Comparison of ENCODE assay signal across 7 mouse cellular contexts in the genomic region with DNA sequence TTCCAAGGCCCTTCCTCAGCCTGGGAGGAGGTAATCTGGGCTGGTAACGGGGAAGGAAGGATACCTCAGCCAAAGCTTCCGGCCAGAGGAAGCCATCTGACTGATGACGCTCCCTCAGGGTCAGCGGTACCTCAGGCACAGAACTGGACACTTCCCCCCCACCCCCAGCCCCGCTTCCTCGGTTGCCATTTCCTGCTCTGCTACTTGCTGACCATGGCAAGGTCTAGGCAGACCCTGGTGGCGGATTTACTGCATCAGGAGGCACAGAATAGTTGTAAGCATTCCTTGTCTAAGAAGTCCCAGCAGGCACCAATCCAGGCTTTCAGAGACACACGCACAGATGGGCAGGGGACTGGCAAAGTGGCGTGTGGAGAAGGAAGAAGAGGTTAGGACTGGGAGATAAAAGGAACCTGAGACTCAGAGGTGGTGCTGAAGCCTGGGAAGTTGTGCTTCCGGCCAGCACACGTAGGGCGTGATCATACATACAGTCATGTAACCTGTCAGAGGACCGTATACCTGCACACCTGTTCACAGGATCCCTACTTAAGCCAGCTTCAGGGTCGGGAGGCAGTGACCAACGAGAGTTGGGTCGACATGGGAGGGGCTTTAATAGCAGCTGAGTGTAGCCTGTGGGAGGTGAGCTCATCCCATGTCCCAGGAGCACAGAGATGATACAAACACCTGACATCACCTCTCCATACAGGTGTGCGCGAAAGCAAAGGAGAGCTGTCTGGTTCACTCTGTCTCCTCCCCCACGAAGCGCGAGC. TPM values are rescaled to one million over a fixed set of nuclear protein-coding genes. Genes with fewer than 3 reads are reported as not detected.
DNase-seq lines count a peak whose midpoint lies in the region; ATAC-seq and TF ChIP-seq lines count a peak whose summit lies in the region.

No protein-coding gene starts in this region.

- peak overlapping the region; percentile 12; the same call in 1 of the 2 replicates for H3K4me3 ChIP-seq in bone marrow macrophage, adult 2 months (ENCODE audit: insufficient read depth, low read length)
- peak overlapping the region; percentile 95 for H3K4me3 ChIP-seq in embryonic facial prominence, embryonic 11.5 days (ENCODE audit: low read depth, low read length)
- H3K4me3 ChIP-seq in hindbrain, postnatal 0 days (ENCODE audit: low read length) = peak overlapping the region; percentile 2; the same call in 1 of the 2 replicates
- H3K4me3 ChIP-seq in liver, embryonic 15.5 days (replicated peaks) = no peak overlapping the region

- WGBS in embryonic facial prominence, embryonic 11.5 days = 71% methylated on average over 21 of the region's 21 CpGs
- 66% methylated on average over 21 of the region's 21 CpGs for WGBS in hindbrain, postnatal 0 days
- WGBS in liver, embryonic 15.5 days (ENCODE audit: insufficient replicate concordance) = 40% methylated on average over 21 of the region's 21 CpGs

- no peak for ATAC-seq in embryonic facial prominence, embryonic 11.5 days (replicated peaks; ENCODE audit: insufficient number of reproducible peaks, low FRiP score, low TSS enrichment, low read depth)
- no peak for ATAC-seq in hindbrain, postnatal 0 days
- no peak for ATAC-seq in liver, embryonic 15.5 days (ENCODE audit: insufficient read depth)

- peaks cover 24% of the 10 kb centered on the region for H3K4me1 ChIP-seq in bone marrow macrophage, adult 2 months (ENCODE audit: control insufficient read depth, insufficient read depth, low read length)
- H3K4me1 ChIP-seq in embryonic facial prominence, embryonic 11.5 days (ENCODE audit: control insufficient read depth, insufficient read depth, low read length) = peaks cover 17% of the 10 kb centered on the region
- peaks cover 23% of the 10 kb centered on the region for H3K4me1 ChIP-seq in hindbrain, postnatal 0 days (ENCODE audit: insufficient read depth, low read length)
- peaks cover 21% of the 10 kb centered on the region for H3K4me1 ChIP-seq in liver, embryonic 15.5 days (replicated peaks)

- no peak for TF ChIP-seq CTCF in bone marrow macrophage, adult 2 months (IDR thresholded peaks at IDR 0.05; ENCODE audit: low read depth, low read length)
- TF ChIP-seq CTCF in hindbrain, postnatal 0 days (IDR thresholded peaks at IDR 0.05; ENCODE audit: low read depth) = no peak

- H3K27me3 ChIP-seq in embryonic facial prominence, embryonic 11.5 days (ENCODE audit: control insufficient read depth, insufficient read depth, low read length) = no peaks in the 10 kb centered on the region
- no peaks in the 10 kb centered on the region for H3K27me3 ChIP-seq in hindbrain, postnatal 0 days (ENCODE audit: insufficient read depth, low read length)
- peaks cover 72% of the 10 kb centered on the region for H3K27me3 ChIP-seq in liver, embryonic 15.5 days

- peak overlapping the region; percentile 78 for H3K4me2 ChIP-seq in embryonic facial prominence, embryonic 11.5 days (ENCODE audit: low read depth, low read length)
- H3K4me2 ChIP-seq in hindbrain, postnatal 0 days (ENCODE audit: low read depth, low read length) = peak overlapping the region; percentile 73
- H3K4me2 ChIP-seq in liver, embryonic 15.5 days = peak overlapping the region; percentile 68

- H3K9me3 ChIP-seq in embryonic facial prominence, embryonic 11.5 days (replicated peaks; ENCODE audit: control insufficient read depth, low read length) = no peaks in the 10 kb centered on the region
- H3K9me3 ChIP-seq in hindbrain, postnatal 0 days (ENCODE audit: low read length) = no peaks in the 10 kb centered on the region
- no peaks in the 10 kb centered on the region for H3K9me3 ChIP-seq in liver, embryonic 15.5 days (replicated peaks)

- DNase-seq in embryonic facial prominence, embryonic 11.5 days (ENCODE audit: low spot score) = no peak
- no peak for DNase-seq in hindbrain, postnatal 0 days (ENCODE audit: low spot score)
- no peak for DNase-seq in ovary, postnatal 36 days (ENCODE audit: low spot score)
- no peak for DNase-seq in right cerebral cortex, postnatal 25 days
- DNase-seq in frontal cortex, postnatal 10 days (ENCODE audit: low spot score in 2 of 2) = no peak

- TF ChIP-seq POLR2A in bone marrow macrophage, adult 2 months (IDR thresholded peaks at IDR 0.05; ENCODE audit: borderline replicate concordance, low read depth, low read length) = no peak

- 0 out of 2 replicates have a peak overlapping the region, but pooled peaks have one; percentile 18 for H3K27ac ChIP-seq in bone marrow macrophage, adult 2 months (ENCODE audit: insufficient read depth, low read depth, low read length)
- peak overlapping the region; percentile 96 for H3K27ac ChIP-seq in embryonic facial prominence, embryonic 11.5 days (replicated peaks; ENCODE audit: low read depth, low read length)
- H3K27ac ChIP-seq in hindbrain, postnatal 0 days = peak overlapping the region; percentile 98; the same call in 1 of the 2 replicates
- H3K27ac ChIP-seq in liver, embryonic 15.5 days (replicated peaks) = no peak overlapping the region

- H3K9ac ChIP-seq in embryonic facial prominence, embryonic 11.5 days (replicated peaks; ENCODE audit: low read length) = peak overlapping the region; percentile 89; the same call in 1 of the 2 replicates
- H3K9ac ChIP-seq in hindbrain, postnatal 0 days (replicated peaks; ENCODE audit: low read length) = peak overlapping the region; percentile 98; the same call in 1 of the 2 replicates
- H3K9ac ChIP-seq in liver, embryonic 15.5 days = no peak overlapping the region

- peaks cover 29% of the 10 kb centered on the region for H3K36me3 ChIP-seq in embryonic facial prominence, embryonic 11.5 days (replicated peaks; ENCODE audit: control insufficient read depth, insufficient read depth, low read depth, low read length)
- H3K36me3 ChIP-seq in hindbrain, postnatal 0 days (ENCODE audit: insufficient read depth, low read length) = peaks cover 34% of the 10 kb centered on the region
- H3K36me3 ChIP-seq in liver, embryonic 15.5 days (replicated peaks) = peaks cover 20% of the 10 kb centered on the region

RNA-seq across cellular contexts. Expression of a gene that starts 3.3 kb away (rescaled TPM):
- polyA plus RNA-seq in bone marrow macrophage, adult 2 months (2012; ENCODE audit: insufficient read depth, insufficient read length, missing spikeins) = 1.3 and 2.4 TPM in 2 replicates
- polyA plus RNA-seq in embryonic facial prominence, embryonic 11.5 days (2014; fragmentation: Nextera tagmentation; extraction: Ambion mirVana) = 3.7 and 4.4 TPM in 2 replicates
- 32.3 and 40.5 TPM in 2 replicates for total RNA-seq in hindbrain, postnatal 0 days (2014; rRNA removed)
- polyA plus RNA-seq in hindbrain, postnatal 0 days (2015; fragmentation: Nextera tagmentation; extraction: Ambion mirVana) = 14.4 and 14.7 TPM in 2 replicates
- 1.9 and 2.0 TPM in 2 replicates for polyA plus RNA-seq in liver, embryonic 15.5 days (2015; fragmentation: Nextera tagmentation; extraction: Ambion mirVana)

RNA-seq across cellular contexts. Expression of a gene that starts 7.6 kb away (rescaled TPM):
- 6.2 and 6.8 TPM in 2 replicates for polyA plus RNA-seq in bone marrow macrophage, adult 2 months (2012; ENCODE audit: insufficient read depth, insufficient read length, missing spikeins)
- polyA plus RNA-seq in embryonic facial prominence, embryonic 11.5 days (2014; fragmentation: Nextera tagmentation; extraction: Ambion mirVana) = 11.9 and 14.4 TPM in 2 replicates
- 38.1 and 55.1 TPM in 2 replicates for total RNA-seq in hindbrain, postnatal 0 days (2014; rRNA removed)
- 30.8 and 32.5 TPM in 2 replicates for polyA plus RNA-seq in hindbrain, postnatal 0 days (2015; fragmentation: Nextera tagmentation; extraction: Ambion mirVana)
- polyA plus RNA-seq in liver, embryonic 15.5 days (2015; fragmentation: Nextera tagmentation; extraction: Ambion mirVana) = 6.2 and 7.0 TPM in 2 replicates

RNA-seq across cellular contexts. Expression of a gene that starts 15.6 kb away (rescaled TPM):
- 1.5 and 3.5 TPM in 2 replicates for polyA plus RNA-seq in bone marrow macrophage, adult 2 months (2012; ENCODE audit: insufficient read depth, insufficient read length, missing spikeins)
- polyA plus RNA-seq in embryonic facial prominence, embryonic 11.5 days (2014; fragmentation: Nextera tagmentation; extraction: Ambion mirVana) = not detected in 2 replicates
- not detected in 2 replicates for total RNA-seq in hindbrain, postnatal 0 days (2014; rRNA removed)
- not detected in 2 replicates for polyA plus RNA-seq in hindbrain, postnatal 0 days (2015; fragmentation: Nextera tagmentation; extraction: Ambion mirVana)
- polyA plus RNA-seq in liver, embryonic 15.5 days (2015; fragmentation: Nextera tagmentation; extraction: Ambion mirVana) = not detected in 2 replicates

RNA-seq across cellular contexts. Expression of a gene that starts 18.1 kb away (rescaled TPM):
- polyA plus RNA-seq in bone marrow macrophage, adult 2 months (2012; ENCODE audit: insufficient read depth, insufficient read length, missing spikeins) = 5.5 and 7.6 TPM in 2 replicates
- 4.6 and 6.0 TPM in 2 replicates for polyA plus RNA-seq in embryonic facial prominence, embryonic 11.5 days (2014; fragmentation: Nextera tagmentation; extraction: Ambion mirVana)
- total RNA-seq in hindbrain, postnatal 0 days (2014; rRNA removed) = 8.1 and 11.5 TPM in 2 replicates
- polyA plus RNA-seq in hindbrain, postnatal 0 days (2015; fragmentation: Nextera tagmentation; extraction: Ambion mirVana) = 11.2 and 12.7 TPM in 2 replicates
- polyA plus RNA-seq in liver, embryonic 15.5 days (2015; fragmentation: Nextera tagmentation; extraction: Ambion mirVana) = 2.3 and 2.9 TPM in 2 replicates

RNA-seq across cellular contexts. Expression of a gene that starts 43.1 kb away (rescaled TPM):
- polyA plus RNA-seq in bone marrow macrophage, adult 2 months (2012; ENCODE audit: insufficient read depth, insufficient read length, missing spikeins) = 19.9 and 22.9 TPM in 2 replicates
- polyA plus RNA-seq in embryonic facial prominence, embryonic 11.5 days (2014; fragmentation: Nextera tagmentation; extraction: Ambion mirVana) = 3.5 and 5.4 TPM in 2 replicates
- total RNA-seq in hindbrain, postnatal 0 days (2014; rRNA removed) = 28.4 and 35.9 TPM in 2 replicates
- polyA plus RNA-seq in hindbrain, postnatal 0 days (2015; fragmentation: Nextera tagmentation; extraction: Ambion mirVana) = 5.2 and 5.4 TPM in 2 replicates
- polyA plus RNA-seq in liver, embryonic 15.5 days (2015; fragmentation: Nextera tagmentation; extraction: Ambion mirVana) = 1.0 and 1.1 TPM in 2 replicates
